In the genomic region with DNA sequence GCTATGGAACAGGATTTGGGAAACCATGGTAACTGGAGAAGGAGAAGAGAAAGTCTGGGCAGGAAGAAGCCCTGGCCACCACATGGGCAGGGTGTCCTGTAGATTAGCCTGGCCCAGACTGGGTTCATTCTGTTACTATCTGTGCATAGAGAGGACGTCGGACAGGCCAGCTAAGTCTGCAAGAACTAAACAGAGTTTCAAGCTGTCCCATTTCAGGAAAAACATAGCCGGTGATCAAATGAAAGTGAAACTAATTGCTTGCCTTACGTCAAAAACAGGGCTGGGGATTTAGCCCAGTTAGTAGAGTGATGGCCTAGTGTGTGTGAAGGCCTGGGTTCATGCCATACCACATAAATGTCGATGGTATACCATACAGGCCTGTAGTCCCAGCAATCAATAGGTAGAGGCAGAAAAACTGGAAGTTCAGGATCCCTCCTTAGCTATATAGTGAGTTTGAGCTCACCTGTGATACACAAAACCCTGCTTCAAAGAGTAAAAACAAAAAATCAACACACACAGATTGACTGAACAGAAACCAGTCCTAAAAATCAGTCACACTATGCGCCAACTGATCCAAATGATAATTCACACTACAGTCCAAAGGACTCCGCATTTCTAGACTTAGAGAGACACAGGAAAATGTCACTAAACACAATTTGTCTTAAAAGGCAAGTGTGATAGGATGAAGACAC, we compare ENCODE assay signal across 9 mouse cellular contexts. TPM values are rescaled to one million over a fixed set of nuclear protein-coding genes. Genes with fewer than 3 reads are reported as not detected.
DNase-seq lines count a peak whose midpoint lies in the region; ATAC-seq and TF ChIP-seq lines count a peak whose summit lies in the region.
"Had no signal": no experiment of that assay in that cellular context is flagged by ENCODE, and none has a peak within 500 bp of the region (broad histone marks: within the 10 kb centered on the region; RNA-seq: fewer than 3 reads in every experiment).

No protein-coding gene starts in this region.

- no peaks in the 10 kb centered on the region for H3K9me3 ChIP-seq in midbrain, embryonic 10.5 days (replicated peaks)
- H3K9me3 ChIP-seq in midbrain, embryonic 13.5 days = no peaks in the 10 kb centered on the region

- TF ChIP-seq CTCF in gastrocnemius, adult 2 months (IDR thresholded peaks at IDR 0.05) = no peak

- DNase-seq in gastrocnemius, adult 2 months = no peak
- no peak for DNase-seq in gastrocnemius, postnatal 4 days (ENCODE audit: low spot score in 2 of 2)
- peak; percentile 16 for DNase-seq in midbrain, embryonic 10.5 days (ENCODE audit: low spot score)
- DNase-seq in brain, adult 2 months (ENCODE audit: low read depth, low spot score) = peak; percentile 29
- DNase-seq in layer of hippocampus, adult 11-12 months (ENCODE audit: low spot score) = no peak
- no peak for DNase-seq in urinary bladder, postnatal 14 days (ENCODE audit: low spot score)
- DNase-seq: adrenal gland, postnatal 25 days had no signal

- H3K4me1 ChIP-seq in midbrain, embryonic 10.5 days = peaks cover 4% of the 10 kb centered on the region; the same call in 1 of the 2 replicates
- no peaks in the 10 kb centered on the region for H3K4me1 ChIP-seq in midbrain, embryonic 13.5 days (replicated peaks)

- WGBS in midbrain, embryonic 10.5 days = 81% methylated on average over 7 of the region's 7 CpGs
- 79% methylated on average over 7 of the region's 7 CpGs for WGBS in midbrain, embryonic 13.5 days

- H3K4me2 ChIP-seq in midbrain, embryonic 13.5 days (replicated peaks) = no peak overlapping the region

- no peaks in the 10 kb centered on the region for H3K27me3 ChIP-seq in midbrain, embryonic 10.5 days (ENCODE audit: low read depth, poor library complexity, severe bottlenecking)
- H3K27me3 ChIP-seq in midbrain, embryonic 13.5 days = no peaks in the 10 kb centered on the region

- intact Hi-C loops in gastrocnemius, adult 2 months (cut with DNase I) = no loop called here

- peak overlapping the region; percentile 66 for H3K27ac ChIP-seq in gastrocnemius, adult 2 months
- no peak overlapping the region for H3K27ac ChIP-seq in midbrain, embryonic 10.5 days (replicated peaks)
- no peak overlapping the region for H3K27ac ChIP-seq in midbrain, embryonic 13.5 days

- ATAC-seq in midbrain, embryonic 13.5 days = no peak
- peak; percentile 68 for ATAC-seq in megakaryocyte-erythroid progenitor cell, adult 5-6 weeks (replicated peaks; ENCODE audit: low FRiP score, low TSS enrichment, poor library complexity, severe bottlenecking)

- H3K36me3 ChIP-seq in midbrain, embryonic 10.5 days = no peaks in the 10 kb centered on the region
- H3K36me3 ChIP-seq in midbrain, embryonic 13.5 days = no peaks in the 10 kb centered on the region

- H3K9ac ChIP-seq in midbrain, embryonic 13.5 days (replicated peaks) = no peak overlapping the region

- H3K4me3 ChIP-seq in gastrocnemius, adult 2 months = peak overlapping the region; percentile 61
- H3K4me3 ChIP-seq in midbrain, embryonic 10.5 days = no peak overlapping the region
- H3K4me3 ChIP-seq in midbrain, embryonic 13.5 days (replicated peaks) = no peak overlapping the region

RNA-seq across cellular contexts. Expression of gene Tmem170b, which starts 21.9 kb away (rescaled TPM):
- total RNA-seq in gastrocnemius, adult 2 months (2021) = 10 to 100 TPM; 24.8 to 29.0 TPM
- total RNA-seq in gastrocnemius, postnatal 4 days (2021) = 10 to 100 TPM; 31.9 to 36.0 TPM
- polyA plus RNA-seq in midbrain, embryonic 10.5 days (2016; fragmentation: Nextera tagmentation; extraction: Ambion mirVana) = 13.4 and 19.5 TPM in 2 replicates
- polyA plus RNA-seq in midbrain, embryonic 13.5 days (2015; fragmentation: Nextera tagmentation; extraction: Ambion mirVana) = 36.1 and 37.5 TPM in 2 replicates
- 10.9 and 16.2 TPM in 2 replicates for total RNA-seq in megakaryocyte-erythroid progenitor cell, adult 5-6 weeks (2014; fragmentation: Nextera tagmentation)
- 10.0 and 10.3 TPM in 2 replicates for total RNA-seq in megakaryocyte-erythroid progenitor cell, adult 5-6 weeks (2017)

Comparison
In these comparisons a context has a peak if more than half of its experiments do, and no peak if none do; other contexts are left out.
1. DNase-seq: peak in midbrain, embryonic 10.5 days (single experiment) and brain, adult 2 months (single experiment); none in gastrocnemius, adult 2 months (single experiment), gastrocnemius, postnatal 4 days (0 of 2), layer of hippocampus, adult 11-12 months (single experiment) and urinary bladder, postnatal 14 days (single experiment).